Mouse (Mus musculus): ENCODE data around the gene Slc22a23. TPM values are rescaled to one million over a fixed set of nuclear protein-coding genes. Genes with fewer than 3 reads are reported as not detected.

Slc22a23 gene
- total RNA-seq, 2 experiments from 2014 or later = 11.3 to 14.9 TPM

DNA sequence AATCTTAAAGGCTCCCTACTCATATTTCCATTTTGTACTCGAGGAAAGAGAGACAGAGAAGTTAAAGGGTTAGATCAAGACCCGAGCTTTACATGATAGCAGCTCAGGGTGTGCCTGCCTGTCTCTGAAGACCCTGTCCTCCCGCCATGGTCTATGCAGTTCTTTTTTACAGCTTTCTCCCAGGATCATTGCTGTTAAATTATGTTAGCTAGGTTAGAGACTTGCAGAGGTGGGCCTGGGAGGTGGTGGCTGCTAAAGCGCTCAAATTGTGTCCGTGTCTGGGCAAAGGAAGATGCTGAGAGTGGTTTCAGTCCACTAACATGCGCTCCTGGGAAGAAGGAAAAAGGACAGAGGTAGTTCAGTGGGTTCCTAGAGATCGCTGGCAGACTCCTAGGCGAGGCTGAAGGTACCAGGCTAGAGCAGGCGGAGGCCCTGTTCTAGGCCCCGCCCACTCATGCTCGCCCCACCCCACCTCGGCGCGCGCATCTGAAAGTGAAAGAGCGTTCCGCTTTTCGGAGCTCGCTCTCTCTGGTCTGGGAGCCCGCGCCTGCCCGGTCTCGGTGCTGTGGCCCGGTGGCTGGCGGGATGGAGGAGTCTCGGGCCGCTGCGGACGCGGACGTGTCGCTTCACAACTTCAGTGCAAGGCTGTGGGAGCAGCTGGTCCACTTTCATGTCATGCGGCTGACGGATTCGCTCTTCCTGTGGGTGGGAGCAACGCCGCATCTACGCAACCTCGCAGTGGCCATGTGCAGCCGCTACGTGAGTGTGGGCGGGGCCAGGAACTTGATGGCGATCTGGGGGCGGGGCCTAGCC lies 182.3 kb downstream of the Slc22a23 start, which contains the start of gene Psmg4:
Psmg4 (plus strand) TSS at position 474 of the 813 bp plus-strand sequence.
- DNase-seq = peak; percentile 91

DNA sequence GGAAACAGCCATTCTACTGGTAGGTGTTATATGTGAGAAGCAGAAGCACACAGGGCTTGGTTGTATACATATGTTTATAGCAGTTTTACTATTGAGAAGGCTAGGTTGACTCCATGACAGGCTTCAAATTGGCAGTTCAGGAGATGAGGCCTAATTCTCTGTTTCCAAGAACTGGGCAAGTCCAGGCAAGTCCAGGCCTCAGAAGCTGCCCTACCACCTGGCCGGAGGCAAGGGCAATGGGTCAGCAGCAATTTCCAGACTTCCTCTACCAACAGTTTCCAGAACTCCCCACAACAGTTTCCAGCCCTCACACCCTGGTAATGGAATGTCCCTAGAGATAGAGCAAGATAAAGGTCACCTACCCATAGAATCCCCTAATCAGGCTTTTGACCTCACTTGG lies 185.1 kb downstream of the Slc22a23 start:
- no peak for DNase-seq

DNA sequence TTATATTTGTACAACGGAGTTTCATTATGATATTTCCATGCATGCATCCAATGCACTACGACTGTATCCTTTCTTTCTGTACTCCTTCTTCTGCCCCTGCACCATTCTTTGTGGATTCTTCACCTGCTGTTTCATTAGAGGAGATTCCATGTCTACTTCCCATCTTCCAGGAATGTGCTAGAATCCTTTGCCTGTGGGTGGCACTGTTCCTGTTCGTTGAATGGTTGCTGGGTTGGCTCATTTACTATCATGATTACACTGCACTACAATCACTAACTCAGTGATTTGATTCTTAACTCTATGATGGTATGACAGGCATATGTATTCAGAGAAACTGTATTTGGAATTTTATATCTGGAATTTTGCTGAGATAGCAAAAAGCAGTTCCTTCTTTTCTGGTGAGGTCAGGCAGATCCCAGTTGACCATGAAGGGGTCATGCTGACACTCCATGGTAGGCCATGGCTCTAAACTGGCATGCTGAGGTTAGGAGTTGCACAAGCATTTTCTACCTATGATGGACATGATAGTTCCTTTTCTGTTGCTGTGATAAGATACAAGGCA lies 187.3 kb downstream of the Slc22a23 start:
- DNase-seq = no peak

DNA sequence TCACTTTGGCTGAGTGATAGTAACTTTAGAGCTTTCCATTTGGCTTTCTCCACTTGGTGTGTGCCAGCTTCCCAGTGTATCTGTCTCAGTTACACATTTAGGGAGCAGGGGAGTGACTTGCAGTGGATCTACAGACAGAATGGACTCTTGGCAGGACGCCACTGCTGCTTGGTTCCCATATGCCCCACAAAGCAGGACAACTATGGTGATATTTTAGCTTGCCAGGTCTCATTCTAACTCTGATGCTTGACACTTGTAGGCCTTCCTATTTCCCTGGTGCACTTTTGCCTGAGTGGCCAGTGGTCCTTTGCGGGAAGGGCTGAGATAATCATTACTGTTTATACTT lies 188.2 kb downstream of the Slc22a23 start:
- no peak for DNase-seq

DNA sequence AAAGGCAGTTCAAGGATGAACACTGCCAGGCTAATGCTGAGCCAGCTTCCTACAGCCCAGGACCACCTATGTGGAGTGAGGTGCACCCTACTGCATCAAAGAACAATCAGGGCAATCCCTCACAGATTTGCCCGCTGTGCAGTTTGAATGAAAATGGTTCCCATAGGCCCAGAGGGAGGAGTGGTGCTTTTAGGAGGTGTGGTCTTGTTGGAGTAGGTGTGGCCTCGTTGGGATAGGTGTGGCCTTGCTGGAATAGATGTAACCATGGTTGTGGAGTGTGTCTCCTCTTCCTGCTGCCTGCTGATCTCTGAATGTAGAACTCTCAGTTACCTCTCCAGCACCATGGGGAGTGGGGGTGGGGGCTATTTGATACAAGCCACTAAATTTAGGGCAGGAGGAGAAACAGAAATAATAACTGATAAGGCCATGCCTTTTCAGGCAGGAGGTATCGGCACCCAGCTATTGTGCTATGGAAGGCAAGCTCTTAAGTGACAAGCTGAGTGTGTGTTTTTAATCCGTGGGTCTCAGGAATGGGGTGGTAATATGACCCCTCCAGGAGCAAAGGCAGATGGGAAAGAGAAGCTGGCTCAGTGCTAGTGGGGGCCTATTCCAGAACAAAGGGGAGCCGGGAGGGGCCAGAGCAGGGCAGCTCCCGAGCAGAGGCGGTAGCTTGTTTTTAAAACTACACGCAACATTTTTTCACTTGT lies 188.7 kb downstream of the Slc22a23 start:
- DNase-seq = no peak

DNA sequence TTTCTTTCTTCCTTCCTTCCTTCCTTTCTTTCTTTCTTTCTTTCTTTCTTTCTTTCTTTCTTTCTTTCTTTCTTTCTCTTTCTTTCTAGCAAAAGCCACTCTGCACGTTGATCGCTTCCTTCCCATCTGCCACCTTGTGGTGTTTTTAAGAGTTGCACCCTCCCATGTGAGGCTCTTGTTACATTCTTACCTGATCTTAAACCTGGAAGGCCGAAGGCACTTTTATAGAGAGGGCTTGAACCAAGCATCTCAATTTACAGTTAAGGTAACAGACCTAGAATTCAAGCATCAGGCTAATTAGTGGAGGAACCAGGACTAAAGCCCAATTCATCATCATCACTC lies 190.1 kb downstream of the Slc22a23 start:
- DNase-seq = no peak

DNA sequence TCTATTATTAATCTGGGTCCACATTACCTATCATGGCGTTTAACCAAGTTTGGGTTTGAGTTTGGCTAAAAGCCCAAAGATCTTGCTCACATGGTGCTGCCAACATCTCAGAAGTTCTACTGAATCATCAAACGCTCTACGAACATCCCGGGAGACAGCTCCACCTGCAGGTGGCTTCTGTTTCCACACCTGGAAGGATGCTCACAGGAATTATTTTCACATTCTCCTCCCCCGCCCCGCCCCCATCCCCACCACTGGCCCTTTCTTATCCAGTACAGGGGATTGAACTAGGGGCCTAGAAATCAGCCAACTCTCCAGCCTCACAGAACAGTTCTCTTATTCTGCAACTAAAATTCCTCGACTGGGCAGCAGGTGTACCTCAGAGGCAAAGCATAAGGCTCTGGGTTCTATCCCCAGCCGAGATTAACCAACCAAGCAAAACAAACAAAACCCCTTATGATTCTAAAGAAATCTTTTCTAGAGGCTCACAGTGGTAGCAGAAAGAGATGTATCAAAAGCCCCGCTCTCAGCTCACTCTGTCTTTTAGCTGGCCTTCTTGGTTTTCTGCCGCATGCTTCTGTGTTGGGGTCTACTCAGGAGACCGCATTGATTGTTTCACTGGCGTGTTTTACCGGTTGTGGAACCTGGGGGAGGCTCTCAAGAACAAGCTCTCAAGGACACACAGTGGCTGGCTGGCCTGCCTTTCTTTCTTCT lies 190.6 kb downstream of the Slc22a23 start:
- DNase-seq = peak; percentile 47

DNA sequence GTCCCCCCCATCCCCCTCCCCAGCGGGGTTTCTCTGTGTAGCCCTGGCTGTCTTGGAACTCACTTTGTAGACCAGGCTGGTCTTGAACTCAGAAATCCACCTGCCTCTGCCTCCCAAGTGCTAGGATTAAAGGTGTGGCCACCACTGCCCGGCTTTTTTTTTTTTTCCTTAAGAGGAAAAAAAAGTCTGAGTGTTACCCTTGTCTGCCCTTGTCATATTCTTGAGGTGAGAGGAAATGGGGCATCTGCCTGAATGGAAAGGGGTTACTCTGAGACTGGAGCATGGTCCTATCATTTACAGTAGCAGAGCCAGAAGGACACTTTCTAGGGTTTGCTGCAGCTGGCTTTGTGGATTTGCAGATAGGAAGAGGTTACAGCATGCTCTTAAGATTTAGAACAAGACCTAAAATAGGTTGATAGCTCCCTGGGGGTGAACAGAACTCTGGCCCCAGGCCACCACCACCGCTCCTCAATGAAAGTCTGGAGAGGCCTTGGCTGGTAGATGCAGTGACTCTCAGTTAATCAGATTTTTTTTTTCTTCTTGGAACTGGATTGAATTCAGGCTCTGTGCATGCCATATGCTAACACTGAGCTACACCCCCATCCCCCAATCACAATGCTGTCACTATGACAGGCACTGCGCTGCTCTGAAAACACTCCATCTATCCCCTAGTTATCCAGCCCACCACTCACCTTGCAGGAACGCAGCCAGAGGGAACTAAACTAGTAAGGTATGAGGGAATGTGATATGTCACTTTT lies 191.5 kb downstream of the Slc22a23 start:
- DNase-seq = peak; percentile 36

DNA sequence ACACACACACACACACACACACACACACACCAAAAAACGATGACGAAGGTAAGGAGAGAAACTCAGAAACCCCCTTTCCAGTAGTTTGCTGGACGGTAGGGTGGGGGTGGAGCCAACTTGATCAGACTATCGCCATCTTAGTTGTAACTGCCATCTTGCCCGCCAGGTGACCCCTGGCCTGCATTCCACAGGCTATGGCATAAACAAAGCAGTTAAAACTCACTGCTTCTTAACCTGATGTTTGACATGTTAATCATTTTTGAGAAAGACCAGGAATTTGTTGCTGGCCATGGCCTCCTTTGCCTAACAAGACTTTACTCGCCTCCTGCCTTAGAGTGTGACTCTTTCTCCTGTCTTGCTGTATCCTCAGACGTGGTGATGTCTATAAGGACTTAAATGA lies 192.3 kb downstream of the Slc22a23 start:
- no peak for DNase-seq

DNA sequence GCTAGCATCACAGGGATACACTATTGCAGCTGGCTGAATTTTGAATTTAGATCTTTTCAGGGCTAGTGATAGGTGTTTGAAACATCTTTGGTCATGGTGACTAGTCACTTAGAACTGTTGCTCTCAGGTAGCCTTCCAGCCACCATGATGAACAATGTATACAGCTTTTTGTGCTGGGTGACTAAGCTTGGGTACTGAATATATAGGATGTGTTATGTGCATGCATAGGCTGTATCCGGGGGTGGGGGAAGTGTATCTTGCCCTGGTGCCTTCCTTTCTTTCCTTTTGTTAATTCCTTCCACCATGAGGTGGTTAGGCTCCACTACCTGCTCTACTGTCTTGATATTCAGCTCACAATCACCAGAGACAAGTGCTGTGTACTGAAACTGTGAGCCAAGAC lies 193.6 kb downstream of the Slc22a23 start:
- no peak for DNase-seq

DNA sequence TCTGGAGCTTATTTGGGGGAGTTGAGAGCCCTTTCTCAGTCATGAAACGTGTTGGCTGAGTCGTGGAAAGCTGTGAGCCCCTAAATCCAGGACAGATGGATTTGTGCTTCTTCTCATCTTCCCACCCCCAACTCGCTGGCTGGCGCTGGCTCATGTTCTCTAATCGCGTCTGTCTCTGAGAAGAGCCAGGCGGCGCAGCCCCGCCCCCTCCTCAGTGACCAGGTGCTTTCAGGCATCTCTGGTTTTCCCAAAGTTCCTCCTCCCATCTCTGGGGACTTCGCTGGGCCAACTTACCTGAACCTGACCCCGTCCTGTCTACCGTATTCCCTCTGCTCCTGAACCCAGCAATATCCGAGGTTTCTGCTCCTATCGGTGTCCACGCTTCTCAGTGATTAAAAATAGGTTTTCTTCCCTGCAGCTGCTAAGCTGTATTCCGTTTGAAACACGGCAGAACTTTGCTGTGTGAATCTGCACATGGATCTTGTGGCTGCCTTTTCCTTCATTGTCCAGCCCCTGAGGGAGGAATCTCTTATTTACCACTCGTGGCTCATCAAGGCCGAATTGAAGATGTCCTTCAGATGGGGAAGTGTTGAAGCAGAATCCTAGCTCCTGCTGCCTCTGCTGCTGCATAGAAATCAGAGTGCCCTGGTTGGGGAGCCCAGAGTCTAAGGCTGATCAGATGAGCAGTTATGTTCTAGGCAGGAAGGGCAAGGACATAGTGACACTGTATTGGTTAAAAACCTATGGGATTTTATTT lies 194.5 kb downstream of the Slc22a23 start:
- DNase-seq = no peak

DNA sequence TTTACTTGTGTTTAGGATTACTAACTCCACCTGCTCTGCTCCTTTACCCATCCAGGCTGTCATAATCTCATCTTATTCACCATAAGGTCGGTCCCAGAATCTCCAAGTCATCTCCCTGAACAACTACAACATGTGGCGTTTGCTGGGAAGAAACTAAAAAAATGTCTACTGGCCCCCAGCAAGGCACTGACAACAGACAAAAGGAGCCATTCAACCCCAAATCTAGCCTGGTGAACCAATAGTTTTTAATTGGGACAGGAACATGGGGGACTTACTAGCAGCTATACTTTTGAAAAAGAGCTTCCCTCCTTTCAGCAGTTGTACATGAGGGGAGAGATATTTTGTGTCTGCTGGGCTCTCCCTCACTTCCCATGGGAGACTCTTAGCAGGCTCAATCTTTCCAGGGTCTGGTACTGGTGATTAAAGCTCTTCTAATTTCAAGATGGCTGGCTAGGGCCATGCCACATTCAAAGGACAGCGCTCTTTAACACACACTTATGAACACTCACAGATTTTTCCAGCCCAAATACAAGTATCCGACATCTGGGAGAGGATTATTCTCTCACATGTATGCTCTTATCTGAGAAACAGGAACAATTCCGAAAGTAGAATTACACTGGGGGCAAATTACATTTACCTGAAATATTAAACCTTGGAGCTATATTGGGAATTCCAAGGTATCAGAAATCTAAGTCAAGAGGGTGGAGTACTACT lies 195.4 kb downstream of the Slc22a23 start:
- no peak for DNase-seq

DNA sequence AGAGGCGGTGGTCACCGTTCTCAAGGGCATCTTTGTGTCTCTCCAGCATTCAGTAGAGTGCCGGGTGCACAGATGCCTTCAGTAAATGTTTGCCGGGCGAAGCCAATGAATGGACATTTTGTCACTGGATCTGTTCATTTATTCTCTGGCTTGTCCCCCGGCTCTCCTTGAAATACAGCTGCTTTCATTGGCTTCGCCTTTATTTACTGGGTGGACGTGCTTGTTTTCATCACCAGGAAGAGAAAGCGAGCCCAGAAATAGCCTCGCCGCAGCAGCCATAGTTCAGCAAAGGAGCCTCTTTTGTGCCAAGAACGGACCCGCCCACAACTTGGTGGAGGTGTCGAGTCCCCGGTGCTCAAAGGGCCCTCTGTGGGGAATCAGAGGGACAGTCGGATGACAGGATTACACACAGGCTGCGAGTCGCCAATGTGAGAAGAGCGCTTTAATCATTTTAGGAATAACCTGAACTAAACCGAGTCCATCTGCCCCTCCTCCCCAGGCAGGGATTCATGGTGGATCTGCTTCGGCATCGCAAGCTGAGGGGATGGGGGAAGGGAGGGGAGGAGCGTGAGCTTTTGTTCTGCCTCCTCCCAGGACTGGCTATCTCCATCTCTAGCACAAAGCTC lies 196.1 kb downstream of the Slc22a23 start:
- peak; percentile 68 for DNase-seq

DNA sequence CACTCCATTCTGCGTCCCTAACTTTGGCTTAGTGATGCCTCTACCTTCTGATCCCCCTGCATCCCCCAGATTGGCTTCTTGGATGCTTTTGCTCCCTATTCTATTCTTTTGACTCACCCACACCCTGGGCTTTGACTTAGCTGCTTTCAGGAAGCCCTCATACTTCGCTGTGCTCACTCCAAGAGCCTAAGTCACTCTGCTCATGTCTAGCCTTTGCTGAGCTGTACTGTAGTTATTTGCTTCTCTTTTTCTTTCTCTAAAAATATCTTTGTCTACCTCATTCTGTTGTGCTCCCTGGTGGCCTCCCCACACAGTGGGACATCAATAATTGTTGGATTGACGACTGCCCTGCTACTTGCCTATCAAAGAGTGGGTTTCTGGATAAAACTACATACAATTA lies 196.8 kb downstream of the Slc22a23 start:
- no peak for DNase-seq

DNA sequence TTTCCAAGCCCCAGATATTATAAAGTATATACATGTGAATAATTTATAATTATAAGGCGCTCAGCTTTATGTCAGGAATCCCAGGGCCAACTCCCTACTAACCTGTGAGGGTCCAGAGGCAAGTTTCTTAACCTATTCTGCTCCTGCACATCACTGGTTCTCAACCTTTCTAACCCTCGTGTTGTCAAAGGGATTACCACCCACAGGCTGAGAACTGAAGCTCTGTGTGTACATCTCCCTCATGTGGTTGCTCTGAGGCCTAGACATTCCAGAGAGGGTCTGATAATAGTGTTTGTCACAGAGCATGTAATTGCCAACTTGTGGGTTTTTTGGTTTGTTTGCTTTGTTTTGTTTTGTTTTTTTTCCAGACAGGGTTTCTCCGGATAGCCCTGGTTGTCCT lies 198.1 kb downstream of the Slc22a23 start:
- DNase-seq = no peak

DNA sequence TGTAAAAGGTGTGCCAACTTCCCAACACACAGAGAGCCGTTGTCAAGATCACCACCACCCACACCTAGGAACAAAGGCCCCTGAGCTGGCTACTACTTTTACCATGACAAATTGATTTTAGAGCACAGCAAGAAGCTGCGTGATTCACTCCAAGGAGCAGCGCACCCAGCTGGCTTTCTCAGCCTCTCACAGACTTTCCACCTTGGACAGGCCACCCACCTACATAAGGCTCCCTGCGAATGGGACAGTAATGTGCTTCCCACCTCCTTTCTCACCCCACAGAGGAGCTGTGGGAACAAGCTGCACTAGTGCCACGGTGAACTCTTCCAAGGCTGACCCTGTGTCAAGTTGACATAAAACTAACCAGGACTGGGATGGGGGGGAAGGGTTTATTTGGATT lies 201.6 kb downstream of the Slc22a23 start:
- DNase-seq = no peak

DNA sequence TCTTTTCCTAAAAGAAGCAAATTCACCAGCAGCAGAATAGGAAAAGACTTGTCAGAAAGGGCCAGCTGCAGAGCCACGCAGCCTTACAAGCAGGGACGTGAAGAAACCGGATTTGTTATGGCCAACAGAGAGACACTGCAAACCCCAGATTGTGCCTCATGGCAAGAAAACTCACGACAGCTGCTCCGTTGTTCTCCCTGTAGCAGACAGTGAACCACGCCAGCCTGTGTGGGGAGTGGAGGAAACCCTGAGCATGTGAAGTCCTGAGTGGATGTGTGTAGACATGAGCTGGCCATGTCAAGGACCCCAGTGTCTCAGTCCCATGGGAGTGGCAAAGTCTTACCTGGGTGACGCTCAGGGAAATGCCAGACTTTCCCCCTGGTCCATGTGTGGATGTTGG lies 208.4 kb downstream of the Slc22a23 start:
- no peak for DNase-seq

DNA sequence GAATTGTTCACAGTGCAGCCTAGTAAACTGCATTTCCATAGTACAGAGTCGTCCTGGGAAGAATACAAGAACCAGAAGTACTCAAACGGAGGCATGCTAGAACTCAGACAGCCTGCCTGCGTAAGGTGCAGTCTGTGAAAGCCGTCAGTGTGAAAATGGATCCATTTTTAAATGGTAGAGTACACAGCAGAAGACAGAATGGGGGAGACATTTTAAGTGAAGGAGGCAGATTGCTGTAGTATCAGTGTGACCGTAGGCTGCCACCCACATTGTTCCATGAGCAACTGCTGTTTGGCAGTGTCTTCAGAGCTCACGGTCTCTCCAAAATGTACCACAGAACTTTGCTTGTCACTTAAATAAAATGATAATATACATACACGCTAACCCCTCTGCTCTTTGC lies 210.7 kb downstream of the Slc22a23 start:
- no peak for DNase-seq

DNA sequence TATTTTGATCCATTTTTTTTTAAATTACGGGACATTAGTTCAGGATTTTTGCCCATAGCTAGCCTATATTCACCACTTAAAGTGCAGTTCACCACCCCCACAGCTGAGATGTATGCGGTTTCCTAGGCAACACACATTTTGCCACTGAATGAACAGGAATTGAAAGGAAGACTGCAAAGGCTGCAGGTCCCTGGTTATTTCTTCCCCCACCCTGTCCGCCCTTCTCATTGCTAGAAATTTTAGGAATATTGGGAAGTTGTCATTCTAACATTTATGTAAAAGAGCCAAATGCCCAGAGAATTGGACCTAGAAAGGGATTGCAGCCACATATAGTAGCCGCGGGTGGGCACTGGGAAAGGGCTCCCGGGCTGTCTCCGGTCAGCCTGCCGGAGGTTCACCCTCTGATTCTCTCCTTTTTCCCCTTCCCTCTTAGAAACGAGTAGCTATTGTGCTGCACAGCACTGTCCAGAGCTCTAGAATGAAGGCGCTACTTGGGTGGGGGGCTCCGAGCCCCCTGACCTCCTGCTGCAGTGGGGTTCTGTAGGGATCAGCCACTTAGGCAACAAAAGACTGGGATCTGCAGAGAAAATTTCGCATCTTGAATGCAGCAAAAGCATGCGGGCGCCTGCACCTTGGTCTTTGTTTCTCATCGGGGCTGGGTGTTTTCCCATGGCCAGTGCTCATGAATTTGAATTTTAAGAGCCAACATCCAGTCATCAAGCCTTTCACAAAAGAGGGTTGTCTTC lies 211.5 kb downstream of the Slc22a23 start:
- no peak for DNase-seq

Data from gastrocnemius, postnatal 25 days (tissue).